Mouse (Mus musculus): ENCODE results near the gene Sfta2. TPM values are rescaled to one million over a fixed set of nuclear protein-coding genes. Genes with fewer than 3 reads are reported as not detected.
A peak's percentile ranks its signal among the peaks of the same experiment; 100 is the strongest.

The Sfta2 gene
- polyA plus RNA-seq, 1 experiment from 2014 or later = 3.6 TPM

DNA sequence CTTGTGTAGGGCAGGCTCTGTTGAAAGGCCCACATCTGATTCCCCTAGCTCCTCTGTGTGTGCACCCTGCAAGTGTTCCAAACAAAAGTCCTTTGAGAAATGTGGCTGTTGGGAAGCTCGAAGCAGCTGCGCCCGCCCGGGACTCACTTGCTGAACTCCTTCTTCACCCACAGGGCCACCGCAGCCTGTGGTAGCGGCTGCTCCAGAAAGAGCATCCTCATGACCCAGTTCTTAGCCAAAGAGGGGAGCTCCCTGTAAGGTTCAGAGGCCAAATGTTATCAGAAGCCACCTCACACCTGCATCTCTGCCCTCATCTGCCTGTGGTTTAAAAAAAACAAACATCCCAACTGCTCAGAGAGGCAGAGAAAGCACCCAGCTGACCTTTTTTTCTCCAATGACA, 70.5 kb downstream of the Sfta2 start:
- Histone ChIP-seq H3K36me3 (ENCODE audit: control insufficient read depth, insufficient read depth, low read length) (peaks cover 25% of the 10 kb centered on the region), H3K9me3 (ENCODE audit: control insufficient read depth, low read length) (no peaks in the 10 kb centered on the region), H3K9ac (ENCODE audit: low read length) (no peak overlapping the region), H3K4me2 (ENCODE audit: low read length) (no peak overlapping the region), H3K27me3 (replicated peaks; ENCODE audit: control insufficient read depth, insufficient read depth, low read length) (no peaks in the 10 kb centered on the region), H3K4me3 (ENCODE audit: low read depth, low read length) (no peak overlapping the region), H3K4me1 (replicated peaks; ENCODE audit: control insufficient read depth, insufficient read depth, low read length) (peaks cover 12% of the 10 kb centered on the region), H3K27ac (ENCODE audit: low read depth) (no peak overlapping the region)
- 86% methylated on average over 6 of the region's 6 CpGs for WGBS
- DNase-seq (ENCODE audit: low spot score) (no peak), ATAC-seq (replicated peaks; ENCODE audit: low FRiP score, low TSS enrichment, low read depth) (no peak)

DNA sequence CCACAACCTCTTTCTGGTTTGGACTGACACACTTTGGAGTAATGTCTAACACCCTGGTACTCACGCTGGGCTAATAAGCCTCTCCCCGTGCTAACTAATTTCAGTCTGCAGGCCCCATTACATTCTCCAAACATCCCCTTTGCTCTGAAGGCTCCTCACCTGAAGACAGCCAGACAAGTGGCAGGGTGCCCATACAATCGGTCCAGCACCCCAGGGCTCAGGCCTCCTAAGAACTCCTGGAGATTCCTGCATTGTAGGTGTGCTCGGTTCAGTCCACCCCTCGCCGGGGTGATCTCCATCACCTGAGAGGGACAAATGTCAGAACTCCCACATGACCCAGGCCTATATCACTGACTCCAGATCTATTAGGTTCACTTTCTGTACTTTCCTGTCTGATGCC, 71.2 kb downstream of the Sfta2 start:
- Histone ChIP-seq H3K9ac (ENCODE audit: low read length) (no peak overlapping the region), H3K36me3 (ENCODE audit: control insufficient read depth, insufficient read depth, low read length) (peaks cover 25% of the 10 kb centered on the region), H3K4me1 (replicated peaks; ENCODE audit: control insufficient read depth, insufficient read depth, low read length) (peaks cover 12% of the 10 kb centered on the region), H3K27me3 (replicated peaks; ENCODE audit: control insufficient read depth, insufficient read depth, low read length) (no peaks in the 10 kb centered on the region), H3K4me2 (ENCODE audit: low read length) (peak overlapping the region; percentile 67), H3K27ac (ENCODE audit: low read depth) (no peak overlapping the region), H3K4me3 (ENCODE audit: low read depth, low read length) (no peak overlapping the region), H3K9me3 (ENCODE audit: control insufficient read depth, low read length) (no peaks in the 10 kb centered on the region)
- WGBS = 86% methylated on average over 6 of the region's 6 CpGs
- no peak for DNase-seq (ENCODE audit: low spot score)
- no peak for ATAC-seq (replicated peaks; ENCODE audit: low FRiP score, low TSS enrichment, low read depth)

DNA sequence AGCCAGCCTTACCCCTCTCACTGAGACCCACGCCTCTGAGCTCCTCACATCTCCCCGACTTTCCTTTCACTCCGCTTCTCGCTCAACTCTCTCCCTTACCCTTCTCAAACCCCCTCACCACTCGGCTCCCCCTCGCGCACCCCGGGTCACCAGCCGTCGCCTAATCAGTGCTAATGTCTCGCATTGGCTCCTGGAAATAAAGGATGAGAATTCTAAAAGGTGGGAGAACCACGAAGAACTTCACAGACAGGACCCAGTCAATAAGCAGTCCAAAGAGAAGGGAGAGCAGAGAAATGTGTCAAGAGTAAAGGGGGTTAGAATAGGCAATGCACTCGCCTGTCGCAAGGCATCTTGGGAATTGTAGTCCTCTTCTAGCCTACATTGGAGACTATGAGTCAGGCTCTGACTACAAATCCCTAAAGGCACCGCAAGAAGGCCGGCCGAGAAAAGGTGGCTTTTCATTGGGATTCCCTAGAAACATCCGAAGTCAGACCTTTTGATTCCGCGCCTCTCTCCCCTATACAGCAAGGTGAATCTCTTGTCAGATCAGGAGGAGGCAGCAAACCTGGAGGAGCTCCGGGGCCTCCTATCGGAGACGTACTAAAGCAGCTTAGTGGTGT, 72.2 kb downstream of the Sfta2 start, which contains the start of gene Gtf2h4:
TSS of gene Gtf2h4 (minus strand) at position 324 of the 620 bp plus-strand sequence.
- no peak within 1 kb of the TSS for H3K27ac ChIP-seq (ENCODE audit: low read depth)
- H3K36me3 ChIP-seq (ENCODE audit: control insufficient read depth, insufficient read depth, low read length) = peaks cover 25% of the 10 kb centered on the region
- H3K9ac ChIP-seq (ENCODE audit: low read length) = peak within 1 kb of the TSS; percentile 90
- H3K9me3 ChIP-seq (ENCODE audit: control insufficient read depth, low read length) = no peaks in the 10 kb centered on the region
- peak; percentile 92 for ATAC-seq (replicated peaks; ENCODE audit: low FRiP score, low TSS enrichment, low read depth)
- H3K27me3 ChIP-seq (replicated peaks; ENCODE audit: control insufficient read depth, insufficient read depth, low read length) = no peaks in the 10 kb centered on the region
- peak within 1 kb of the TSS; percentile 87 for H3K4me3 ChIP-seq (ENCODE audit: low read depth, low read length)
- WGBS = 1% methylated on average over 23 of the region's 23 CpGs
- peak; percentile 86 for DNase-seq (ENCODE audit: low spot score)
- peaks cover 8% of the 10 kb centered on the region for H3K4me1 ChIP-seq (replicated peaks; ENCODE audit: control insufficient read depth, insufficient read depth, low read length)
- peak within 1 kb of the TSS; percentile 67 for H3K4me2 ChIP-seq (ENCODE audit: low read length)

DNA sequence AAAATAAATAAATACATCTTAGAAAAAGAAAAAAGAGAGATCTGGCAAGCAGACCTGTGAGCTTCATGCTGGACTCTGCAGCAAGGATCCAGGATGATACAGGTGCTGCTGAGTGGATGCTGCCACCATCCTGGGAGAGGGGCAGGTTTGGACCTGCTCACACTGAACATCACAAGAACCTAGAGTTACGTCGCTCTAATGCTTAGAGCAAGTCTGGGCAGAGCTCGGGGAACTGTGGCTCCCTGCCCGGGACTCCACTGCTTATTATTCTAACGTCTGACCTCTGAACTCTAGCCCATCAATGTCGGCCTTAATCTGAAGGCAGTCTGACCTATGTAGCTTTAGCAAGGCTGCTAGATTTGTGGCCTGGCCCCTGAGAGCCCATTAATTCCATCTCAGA, 79.2 kb downstream of the Sfta2 start:
- WGBS = 35% methylated on average over 6 of the region's 6 CpGs

DNA sequence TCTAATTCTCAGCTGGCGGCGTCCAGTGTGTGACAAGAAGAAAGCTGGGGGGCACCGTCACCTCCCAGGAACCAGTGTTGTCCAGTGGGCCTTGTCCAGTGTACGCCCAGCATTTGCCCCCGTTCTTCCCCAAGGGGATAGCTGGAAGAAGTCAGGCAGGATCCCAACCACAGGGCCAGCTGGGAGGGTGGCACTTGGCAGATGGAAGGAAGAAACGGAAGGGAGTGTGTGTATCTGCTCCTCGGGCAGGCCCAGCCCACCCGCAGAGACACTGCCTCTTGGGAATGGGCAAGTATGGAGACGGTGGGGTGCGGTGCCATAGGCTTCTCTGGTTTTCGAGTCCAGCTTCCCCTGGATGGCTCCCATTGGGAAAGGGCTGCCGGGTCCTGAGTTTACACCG, 80.6 kb downstream of the Sfta2 start:
- WGBS = 88% methylated on average over 13 of the region's 13 CpGs
- ATAC-seq (replicated peaks; ENCODE audit: low FRiP score, low TSS enrichment, low read depth) = no peak
- no peak overlapping the region for H3K9ac ChIP-seq (ENCODE audit: low read length)

More for the DNA sequence above, 79.2 kb downstream of the Sfta2 start:
- no peak overlapping the region for H3K4me3 ChIP-seq (ENCODE audit: low read depth, low read length)
- no peak overlapping the region for H3K9ac ChIP-seq (ENCODE audit: low read length)
- no peaks in the 10 kb centered on the region for H3K9me3 ChIP-seq (ENCODE audit: control insufficient read depth, low read length)
- H3K27me3 ChIP-seq (replicated peaks; ENCODE audit: control insufficient read depth, insufficient read depth, low read length) = no peaks in the 10 kb centered on the region
- ATAC-seq (replicated peaks; ENCODE audit: low FRiP score, low TSS enrichment, low read depth) (no peak), DNase-seq (ENCODE audit: low spot score) (no peak)
- no peak overlapping the region for H3K27ac ChIP-seq (ENCODE audit: low read depth)
- no peak overlapping the region for H3K4me2 ChIP-seq (ENCODE audit: low read length)
- peaks cover 50% of the 10 kb centered on the region for H3K36me3 ChIP-seq (ENCODE audit: control insufficient read depth, insufficient read depth, low read length)
- no peaks in the 10 kb centered on the region for H3K4me1 ChIP-seq (replicated peaks; ENCODE audit: control insufficient read depth, insufficient read depth, low read length)

DNA sequence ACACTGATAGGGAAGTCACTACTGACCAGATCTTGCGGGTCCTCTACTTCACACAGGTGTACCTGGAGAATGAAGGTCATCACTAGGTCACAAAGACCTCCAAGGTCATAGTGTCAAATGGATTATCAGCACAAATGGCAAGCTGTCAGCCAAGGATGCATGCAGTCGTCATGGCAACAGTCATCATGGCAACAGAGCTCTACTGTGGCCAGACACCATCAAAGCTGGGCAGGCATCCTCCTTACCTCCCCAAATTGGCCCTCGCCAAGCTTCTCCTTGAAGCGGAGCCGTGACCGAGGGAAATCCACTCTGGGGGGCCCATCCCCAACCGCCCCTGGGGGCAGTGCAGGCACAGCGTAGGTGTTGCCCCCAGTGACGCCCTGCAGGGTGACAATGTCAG, 83.7 kb downstream of the Sfta2 start:
- ATAC-seq (replicated peaks; ENCODE audit: low FRiP score, low TSS enrichment, low read depth) (no peak), DNase-seq (ENCODE audit: low spot score) (no peak)

More for the DNA sequence above, 80.6 kb downstream of the Sfta2 start:
- no peak overlapping the region for H3K4me2 ChIP-seq (ENCODE audit: low read length)
- no peak overlapping the region for H3K4me3 ChIP-seq (ENCODE audit: low read depth, low read length)
- H3K27ac ChIP-seq (ENCODE audit: low read depth) = no peak overlapping the region
- H3K36me3 ChIP-seq (ENCODE audit: control insufficient read depth, insufficient read depth, low read length) = peaks cover 64% of the 10 kb centered on the region
- no peaks in the 10 kb centered on the region for H3K4me1 ChIP-seq (replicated peaks; ENCODE audit: control insufficient read depth, insufficient read depth, low read length)
- no peaks in the 10 kb centered on the region for H3K27me3 ChIP-seq (replicated peaks; ENCODE audit: control insufficient read depth, insufficient read depth, low read length)
- no peak for DNase-seq (ENCODE audit: low spot score)
- no peaks in the 10 kb centered on the region for H3K9me3 ChIP-seq (ENCODE audit: control insufficient read depth, low read length)

DNA sequence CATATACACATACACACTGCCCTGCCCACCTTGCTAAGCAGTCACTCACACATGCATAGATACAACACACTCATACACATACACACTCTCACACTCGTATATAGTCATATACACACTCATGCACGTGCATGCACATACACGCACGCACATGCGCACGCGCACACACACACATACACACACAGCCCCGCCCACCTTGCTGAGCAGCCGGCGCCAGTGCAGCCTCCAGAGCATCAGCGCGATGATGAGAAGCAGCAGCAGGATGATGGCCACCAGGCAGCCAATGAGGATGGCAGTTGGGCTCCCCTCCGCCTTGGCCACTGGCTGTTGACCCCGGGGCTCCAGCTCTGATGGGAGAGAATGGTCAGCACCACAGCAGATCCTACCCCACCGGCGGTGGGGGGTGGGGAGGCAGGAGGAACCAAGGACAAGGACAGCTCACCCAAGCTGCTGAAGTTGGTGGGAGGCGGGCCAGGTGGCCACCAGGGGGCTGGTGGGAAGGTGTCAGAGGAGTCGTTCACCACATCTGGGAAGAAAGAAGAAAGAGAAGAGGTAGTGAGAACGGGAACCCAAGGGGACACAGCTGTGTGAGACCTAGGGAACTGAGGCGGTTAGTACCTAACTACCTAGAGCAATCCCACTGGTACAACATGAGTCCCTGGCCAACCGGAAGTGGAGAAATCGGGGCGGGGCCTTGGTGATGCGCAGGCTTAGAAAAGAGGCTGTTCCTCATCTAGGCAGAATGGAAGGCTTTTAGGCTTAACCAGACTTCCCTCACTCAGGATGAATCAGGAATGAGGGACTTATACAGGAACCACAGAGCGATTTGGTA, 87.2 kb downstream of the Sfta2 start:
- no peak for DNase-seq (ENCODE audit: low spot score)
- no peaks in the 10 kb centered on the region for H3K4me1 ChIP-seq (replicated peaks; ENCODE audit: control insufficient read depth, insufficient read depth, low read length)
- no peaks in the 10 kb centered on the region for H3K9me3 ChIP-seq (ENCODE audit: control insufficient read depth, low read length)
- 79% methylated on average over 25 of the region's 25 CpGs for WGBS
- no peak for ATAC-seq (replicated peaks; ENCODE audit: low FRiP score, low TSS enrichment, low read depth)
- H3K9ac ChIP-seq (ENCODE audit: low read length) = no peak overlapping the region
- no peak overlapping the region for H3K27ac ChIP-seq (ENCODE audit: low read depth)
- no peak overlapping the region for H3K4me2 ChIP-seq (ENCODE audit: low read length)
- peaks cover 100% of the 10 kb centered on the region for H3K36me3 ChIP-seq (ENCODE audit: control insufficient read depth, insufficient read depth, low read length)
- no peaks in the 10 kb centered on the region for H3K27me3 ChIP-seq (replicated peaks; ENCODE audit: control insufficient read depth, insufficient read depth, low read length)
- H3K4me3 ChIP-seq (ENCODE audit: low read depth, low read length) = no peak overlapping the region

More for the DNA sequence above, 83.7 kb downstream of the Sfta2 start:
- Histone ChIP-seq H3K4me1 (replicated peaks; ENCODE audit: control insufficient read depth, insufficient read depth, low read length) (no peaks in the 10 kb centered on the region), H3K36me3 (ENCODE audit: control insufficient read depth, insufficient read depth, low read length) (peaks cover 95% of the 10 kb centered on the region), H3K4me3 (ENCODE audit: low read depth, low read length) (no peak overlapping the region), H3K9me3 (ENCODE audit: control insufficient read depth, low read length) (no peaks in the 10 kb centered on the region), H3K9ac (ENCODE audit: low read length) (no peak overlapping the region), H3K4me2 (ENCODE audit: low read length) (no peak overlapping the region), H3K27ac (ENCODE audit: low read depth) (no peak overlapping the region), H3K27me3 (replicated peaks; ENCODE audit: control insufficient read depth, insufficient read depth, low read length) (no peaks in the 10 kb centered on the region)
- WGBS = 77% methylated on average over 9 of the region's 9 CpGs

DNA sequence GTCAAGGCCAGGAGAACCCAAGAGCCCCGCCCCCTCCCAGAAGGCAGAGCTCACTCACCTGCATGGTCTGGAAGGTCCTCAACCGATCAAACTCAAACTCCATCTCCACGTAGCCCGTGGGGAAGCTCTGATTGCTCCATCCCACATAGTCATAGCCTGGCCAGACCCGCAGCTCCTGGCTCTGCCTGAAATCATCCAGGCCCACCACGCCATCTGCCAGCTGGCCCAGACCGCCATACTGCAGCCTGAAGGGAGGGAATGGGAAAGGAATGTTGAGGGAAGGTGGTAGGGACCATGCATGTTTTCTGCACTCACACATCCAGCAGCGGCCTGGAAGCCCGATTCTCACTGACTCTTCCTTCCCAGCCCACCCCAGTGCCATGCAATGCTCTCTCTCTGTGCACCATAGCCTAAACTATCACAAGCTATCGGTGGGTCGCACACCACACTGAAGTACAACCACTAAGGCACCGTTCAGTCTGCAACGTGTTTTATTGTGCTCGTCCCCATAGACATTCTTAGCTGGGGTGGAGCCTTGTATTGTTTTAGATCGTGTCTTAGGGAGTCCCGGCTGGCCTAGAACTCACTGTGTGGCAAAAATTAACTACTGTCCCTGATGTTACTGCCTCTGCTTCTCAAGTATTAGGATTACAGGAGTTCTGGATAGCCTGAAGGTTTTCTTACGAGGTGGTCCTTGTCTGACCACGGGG, 88.7 kb downstream of the Sfta2 start:
- H3K9me3 ChIP-seq (ENCODE audit: control insufficient read depth, low read length) = no peaks in the 10 kb centered on the region
- WGBS = 90% methylated on average over 18 of the region's 18 CpGs

More for the DNA sequence above, 88.7 kb downstream of the Sfta2 start:
- H3K36me3 ChIP-seq (ENCODE audit: control insufficient read depth, insufficient read depth, low read length) = peaks cover 90% of the 10 kb centered on the region
- ATAC-seq (replicated peaks; ENCODE audit: low FRiP score, low TSS enrichment, low read depth) (no peak), DNase-seq (ENCODE audit: low spot score) (no peak)
- no peaks in the 10 kb centered on the region for H3K27me3 ChIP-seq (replicated peaks; ENCODE audit: control insufficient read depth, insufficient read depth, low read length)
- no peak overlapping the region for H3K27ac ChIP-seq (ENCODE audit: low read depth)
- H3K9ac ChIP-seq (ENCODE audit: low read length) = no peak overlapping the region
- H3K4me1 ChIP-seq (replicated peaks; ENCODE audit: control insufficient read depth, insufficient read depth, low read length) = no peaks in the 10 kb centered on the region
- H3K4me3 ChIP-seq (ENCODE audit: low read depth, low read length) = no peak overlapping the region
- no peak overlapping the region for H3K4me2 ChIP-seq (ENCODE audit: low read length)
